Mouse (Mus musculus) 3T3-L1 (cell line): Measurements from ENCODE around the gene Tigd3.
"Not testable (repeated sequence)": the region's sequence is repeated elsewhere in the genome, so short reads cannot be mapped to it uniquely, and the experiment has no call there.

ENCODE experiments used
- DNase-seq: peaks from one replicate; pipeline ENCODE4 v3.0.0-alpha.2; 2015; ENCODE audit warnings: low read depth, low spot score

The Tigd3 gene

DNA sequence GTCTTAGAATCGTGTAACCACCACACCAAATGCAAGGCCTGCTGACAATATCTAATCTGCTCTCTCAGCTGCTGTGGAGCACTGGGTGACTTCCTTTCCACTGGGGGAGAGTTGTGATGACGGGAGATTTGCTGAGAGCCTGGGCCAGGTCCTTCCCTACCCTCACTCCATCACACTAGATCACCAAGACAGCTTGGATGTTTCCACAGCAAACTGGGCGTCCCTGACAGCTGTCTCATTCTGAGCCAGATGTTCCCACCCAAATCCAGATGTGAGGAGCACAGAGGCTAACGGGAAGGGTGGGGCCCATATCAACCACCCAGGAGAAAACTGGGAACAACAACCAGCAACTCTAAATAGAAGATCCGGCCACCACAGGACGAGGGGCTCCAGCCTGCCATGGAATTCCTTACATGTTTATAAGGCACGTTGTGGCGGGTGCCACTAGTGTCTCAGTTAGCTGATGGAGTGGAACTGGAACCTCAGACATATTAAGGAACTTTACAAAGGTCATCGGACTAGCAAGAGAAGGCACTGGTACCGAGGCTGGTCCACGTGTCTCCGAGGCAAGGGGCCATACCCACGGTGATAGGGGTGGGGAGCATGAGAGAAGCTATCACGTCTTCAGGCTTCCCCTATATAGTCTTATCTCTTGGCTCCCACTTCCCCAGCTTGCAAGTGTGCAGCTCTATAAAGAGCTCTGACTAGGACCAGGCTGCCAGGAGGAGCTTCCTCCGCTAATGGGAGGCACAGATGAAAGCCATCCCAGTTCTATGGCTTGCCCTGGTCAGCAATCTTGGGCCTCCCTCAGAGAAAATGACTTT lies 28.4 kb upstream of the Tigd3 start:
- DNase-seq = no peak

DNA sequence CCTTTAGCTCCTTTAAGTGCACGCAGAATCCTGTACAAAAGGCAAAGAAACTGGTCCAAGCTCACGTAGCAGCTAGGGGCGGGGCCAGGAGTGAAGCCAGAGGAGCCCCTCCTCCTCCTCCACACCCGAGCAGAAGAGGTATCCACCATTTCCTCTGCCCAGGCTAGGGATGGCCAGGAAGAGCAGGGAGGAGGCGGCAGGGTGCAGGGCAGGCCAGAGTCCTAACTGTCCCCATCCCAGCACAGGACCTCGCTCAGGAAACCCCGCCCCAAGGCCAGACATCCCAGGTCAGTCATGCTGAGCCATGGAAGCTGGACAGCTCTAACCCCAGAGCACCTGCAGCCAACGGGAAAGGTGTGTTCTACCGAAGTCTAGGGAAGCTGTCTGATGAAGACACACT lies 27.8 kb upstream of the Tigd3 start:
- DNase-seq = no peak

GRCm38 (mm10) chr19:5913007-5913719 lies 19.2 kb upstream of the Tigd3 start, which contains the start of gene Dpf2:
Gene Dpf2 (minus strand): TSS chr19:5913010.
- DNase-seq = peak; percentile 56

DNA sequence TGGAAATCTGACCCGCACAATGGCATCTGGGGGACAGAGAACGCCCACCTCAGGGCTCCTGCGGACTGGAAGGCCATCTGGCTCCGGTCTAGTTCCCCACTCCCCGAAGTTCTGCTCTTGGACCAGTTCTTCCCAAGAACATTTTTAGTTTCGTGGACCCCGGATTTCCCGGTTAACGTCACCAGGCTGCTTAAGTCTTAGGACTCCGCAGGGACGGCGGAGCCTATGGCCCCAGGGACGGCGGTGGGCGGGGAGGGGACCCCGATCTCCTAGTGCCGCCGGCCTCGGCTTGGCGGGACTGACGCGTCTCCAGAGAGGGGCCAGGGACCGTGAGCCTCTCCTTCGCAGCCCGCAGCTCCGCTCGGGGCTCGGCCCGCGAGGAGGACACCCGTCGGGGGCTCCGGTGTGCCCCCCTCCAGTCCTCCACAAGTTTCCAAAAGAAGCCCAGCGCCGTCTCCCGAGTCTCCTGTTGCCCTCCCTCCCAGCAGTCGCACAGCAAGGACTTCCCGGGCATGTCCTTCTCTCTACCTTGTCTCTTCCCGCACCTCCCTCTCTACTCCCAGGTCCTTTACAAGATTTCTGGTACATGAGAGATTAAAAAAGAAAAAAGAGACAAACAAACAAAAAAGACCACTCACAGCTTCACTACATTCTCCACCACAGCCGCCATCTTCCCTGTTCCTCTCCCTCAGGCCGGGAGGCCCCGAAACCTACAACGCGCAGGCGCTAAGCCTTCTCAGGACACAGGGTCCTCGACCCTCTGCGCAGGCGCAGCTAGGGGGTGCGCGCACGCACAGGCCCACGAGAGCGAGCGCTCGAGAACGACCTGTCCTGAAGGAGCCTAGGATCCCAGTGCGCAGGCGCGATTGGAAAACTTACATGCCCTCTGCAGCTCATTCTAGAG lies 18.4 kb upstream of the Tigd3 start:
- peak; percentile 100 for DNase-seq

DNA sequence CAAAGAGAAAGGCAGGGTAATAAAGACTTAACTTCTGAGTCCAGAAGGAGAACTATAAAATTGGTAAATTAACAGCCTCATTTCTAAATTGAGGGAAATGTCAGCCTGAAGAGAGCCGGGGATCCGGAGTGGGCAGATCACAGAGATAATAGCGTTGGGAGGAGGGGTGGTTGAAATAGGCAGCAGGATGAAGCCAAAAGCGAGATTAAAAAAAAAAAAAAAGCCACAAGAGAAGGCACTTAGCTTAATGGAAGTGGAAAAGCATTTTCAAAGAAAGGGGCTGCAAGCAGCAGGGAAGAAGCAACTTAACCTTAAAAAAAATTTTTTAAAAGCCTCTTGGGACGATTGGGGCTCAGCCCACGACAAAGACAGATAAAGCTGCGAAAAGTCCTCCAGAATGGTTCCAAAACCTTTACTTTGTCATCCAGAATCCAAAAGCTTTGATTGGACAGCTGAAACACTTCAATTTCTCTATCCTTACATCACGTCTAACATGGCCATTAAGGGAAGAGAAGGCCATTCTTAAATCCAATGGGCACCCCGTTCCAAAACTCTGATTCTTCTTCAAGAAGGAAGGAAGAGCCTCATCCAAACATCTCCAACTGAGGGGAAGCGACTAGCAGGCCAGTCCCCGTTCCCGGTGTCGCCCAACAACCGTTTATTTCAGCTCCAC lies 17.6 kb upstream of the Tigd3 start:
- peak; percentile 65 for DNase-seq

- no peak for DNase-seq
These were observed 16.3 kb upstream of the Tigd3 start for GRCm38 (mm10) chr19:5910221-5910620.

DNA sequence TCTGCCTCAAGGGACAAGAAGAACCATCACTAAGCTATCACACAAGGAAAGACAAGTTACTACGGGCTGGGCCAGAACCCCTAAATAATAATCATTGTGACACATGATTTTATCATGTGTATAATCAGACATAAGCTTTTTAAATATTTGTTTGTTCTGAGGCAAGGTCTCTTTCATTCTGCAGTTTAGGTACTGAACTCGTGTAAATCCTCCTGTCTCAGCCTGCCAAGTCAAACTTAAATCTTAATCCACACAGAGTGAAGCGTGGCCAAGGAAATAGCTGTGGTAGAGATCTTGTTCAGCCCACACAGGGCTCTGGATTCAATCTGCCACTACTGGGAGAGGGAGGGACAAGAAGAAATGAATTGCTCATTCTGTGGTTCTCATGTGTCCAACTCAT lies 13.3 kb upstream of the Tigd3 start:
- no peak for DNase-seq

- no peak for DNase-seq
These were observed 507 bp downstream of the Tigd3 start for GRCm38 (mm10) chr19:5893282-5894001.

GRCm38 (mm10) chr19:5892735-5893134 lies 1.2 kb downstream of the Tigd3 start:
- no peak for DNase-seq

DNA sequence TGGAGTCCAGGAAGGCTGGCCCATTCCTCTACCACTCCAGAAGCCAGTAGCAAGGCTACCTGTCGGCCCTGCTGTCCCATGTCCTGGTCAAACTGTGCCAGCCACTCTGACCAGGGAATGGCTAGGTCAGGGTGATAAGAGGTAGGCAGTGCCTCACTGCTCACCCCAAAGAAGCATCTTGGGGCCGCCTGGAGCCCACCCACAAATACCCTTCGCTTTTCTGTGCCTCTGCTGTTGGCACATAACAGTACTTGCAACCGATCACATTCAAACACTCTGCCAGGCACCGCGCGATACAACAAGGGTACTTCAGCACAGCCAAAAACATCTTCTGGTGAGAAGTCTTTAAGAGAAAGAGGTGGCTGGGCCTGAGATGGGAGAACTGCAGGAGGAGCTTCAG lies 1.7 kb downstream of the Tigd3 start:
- no peak for DNase-seq

DNA sequence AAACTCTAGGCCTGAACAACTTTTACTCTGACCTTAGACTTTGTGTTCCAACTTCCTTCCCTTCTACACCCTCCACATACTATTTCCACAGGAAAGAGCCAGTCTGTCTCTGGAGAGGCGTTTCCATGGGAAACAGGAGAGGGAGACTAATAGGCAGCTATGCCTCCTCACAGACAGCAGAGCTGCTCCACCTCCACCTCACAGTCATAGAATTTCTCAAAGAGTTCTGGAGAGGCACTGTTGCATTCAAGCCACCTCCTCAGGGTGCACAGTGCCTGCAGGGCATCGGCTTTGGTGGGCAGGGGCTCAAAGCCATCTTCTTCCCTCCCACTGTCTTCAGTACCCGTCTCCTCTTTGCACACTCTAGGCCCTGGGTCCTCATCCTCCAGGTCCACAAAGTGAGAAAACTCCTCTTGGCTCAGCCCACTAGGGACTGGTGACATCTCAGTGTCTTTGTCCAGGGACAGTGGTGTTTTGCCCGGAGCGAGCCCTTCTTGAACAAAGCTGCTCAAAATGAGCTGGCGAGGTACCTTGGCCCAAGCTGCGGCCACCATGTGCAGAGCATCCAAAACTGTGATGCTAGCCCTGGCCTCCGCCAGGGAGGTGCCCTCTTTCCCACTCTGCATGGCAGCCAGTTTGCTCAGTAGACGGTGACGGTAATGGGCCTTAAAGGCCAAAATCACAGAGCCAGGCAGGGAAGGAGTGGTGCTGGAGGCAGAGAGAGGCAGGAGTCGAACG lies 2.3 kb downstream of the Tigd3 start:
- DNase-seq = no peak

GRCm38 (mm10) chr19:5889211-5889610 lies 4.7 kb downstream of the Tigd3 start:
- no peak for DNase-seq

DNA sequence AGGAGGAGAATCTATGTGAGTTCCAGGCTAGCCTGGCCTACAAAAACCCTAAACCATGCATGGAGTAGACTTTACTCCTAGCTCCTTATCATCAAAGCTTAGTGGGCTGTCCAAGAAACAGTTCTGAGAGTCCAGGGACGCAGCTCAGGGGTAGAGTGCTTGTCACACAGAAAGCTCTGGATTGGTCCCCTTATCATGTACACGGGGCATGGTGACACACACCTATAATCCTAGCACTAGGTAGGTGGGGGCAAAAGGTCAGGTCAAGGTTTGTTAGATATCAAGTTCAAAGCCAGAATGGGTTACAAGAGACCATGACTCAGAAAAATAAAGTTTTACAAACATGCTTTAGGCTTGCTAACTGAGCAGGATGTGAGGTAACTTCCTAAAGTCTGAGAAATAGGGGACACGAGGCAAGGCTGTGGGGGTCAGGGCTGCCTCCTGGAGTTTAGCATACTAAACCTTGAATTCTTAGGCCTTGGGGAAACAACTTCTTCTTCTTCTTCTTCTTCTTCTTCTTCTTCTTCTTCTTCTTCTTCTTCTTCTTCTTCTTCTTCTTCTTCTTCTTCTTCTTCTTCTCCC lies 6.6 kb downstream of the Tigd3 start:
- DNase-seq = no peak

GRCm38 (mm10) chr19:5885838-5886237 lies 8.1 kb downstream of the Tigd3 start:
- DNase-seq = peak; percentile 58

DNA sequence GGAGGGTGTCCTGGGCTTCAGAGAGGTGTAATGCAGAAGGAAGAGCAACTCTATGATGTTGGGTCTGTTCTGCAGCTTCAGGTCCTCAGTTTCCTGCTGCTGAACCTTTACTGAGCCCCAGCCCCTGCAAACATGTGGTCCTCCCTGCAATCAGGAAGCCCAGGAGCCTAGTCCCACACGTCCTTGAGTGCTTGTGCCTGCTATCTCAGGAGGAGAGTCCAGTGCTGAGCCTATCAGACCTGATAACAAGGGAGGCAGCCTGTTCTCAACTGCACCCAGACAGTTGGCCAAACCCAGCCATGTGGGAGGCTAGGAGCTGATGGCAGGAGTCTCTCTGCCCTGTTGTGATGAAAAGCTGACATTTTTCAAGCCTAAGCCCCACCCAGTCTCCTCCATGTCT lies 10.0 kb downstream of the Tigd3 start:
- DNase-seq = no peak

DNA sequence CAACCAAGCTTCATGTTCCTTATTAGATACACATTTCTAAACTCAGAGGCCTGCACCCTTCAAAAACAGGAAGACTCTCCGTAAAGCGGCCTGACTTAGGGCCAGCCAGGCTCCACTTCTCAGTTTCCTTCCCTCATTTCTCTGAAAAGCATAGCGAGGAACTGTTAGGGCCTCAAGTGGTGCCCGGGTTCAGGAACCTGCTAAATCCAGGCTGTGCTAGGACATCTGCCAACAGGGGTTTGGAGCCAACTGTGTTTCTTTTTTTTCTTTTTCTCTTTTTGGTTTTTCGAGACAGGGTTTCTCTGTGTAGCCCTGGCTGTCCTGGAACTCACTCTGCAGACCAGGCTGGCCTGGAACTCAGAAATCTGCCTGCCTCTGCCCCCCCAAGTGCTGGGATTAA lies 11.9 kb downstream of the Tigd3 start:
- not testable (repeated sequence) for DNase-seq

GRCm38 (mm10) chr19:5881155-5881554 lies 12.8 kb downstream of the Tigd3 start:
- no peak for DNase-seq

GRCm38 (mm10) chr19:5879735-5880134 lies 14.2 kb downstream of the Tigd3 start:
- no peak for DNase-seq

- DNase-seq = no peak
These were observed 15.0 kb downstream of the Tigd3 start for GRCm38 (mm10) chr19:5878916-5879315.

GRCm38 (mm10) chr19:5878362-5878722 lies 15.6 kb downstream of the Tigd3 start:
- no peak for DNase-seq
